Mouse (Mus musculus) heart, postnatal 0 days (tissue): ENCODE results near the gene Hcrtr1.

ENCODE experiments used
- CTCF ChIP-seq: IDR thresholded peaks from 2 replicates; pipeline ENCODE4 v1.5.1; 2016; ENCODE audit warnings: antibody characterized with exemption, control low read depth, low read depth
- EP300 ChIP-seq: IDR thresholded peaks from 2 replicates; pipeline ENCODE4 v1.6.1; 2016; ENCODE audit warnings: antibody characterized with exemption, low read depth

DNA sequence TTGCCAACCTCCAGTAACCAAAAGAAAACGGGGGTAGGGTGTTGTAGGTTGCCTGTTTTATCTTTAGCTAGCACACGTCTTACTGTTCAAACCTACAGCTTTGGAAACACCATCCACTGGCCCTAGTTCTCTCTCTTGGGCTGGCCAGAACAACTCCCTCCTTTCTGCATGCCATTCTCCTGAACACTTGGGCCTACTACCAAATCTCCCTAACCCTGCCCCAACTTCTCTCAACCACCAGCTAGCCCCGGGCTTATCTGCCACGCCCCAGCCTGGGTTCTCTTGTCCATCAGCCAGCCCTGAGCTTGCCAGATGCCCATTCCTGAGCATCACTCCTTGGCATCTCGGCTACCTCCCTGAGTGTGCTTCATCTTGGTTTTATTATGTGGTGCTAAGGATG is 10.3 kb downstream of the Hcrtr1 start:
- TF ChIP-seq CTCF (no peak), EP300 (no peak)
